Mouse (Mus musculus): ENCODE data around the gene Atp6v0e2.

Gene Atp6v0e2

GRCm38 (mm10) chr6:48579215-48579648 is 41.8 kb downstream of the Atp6v0e2 start:
- DNase-seq: no peak

DNA sequence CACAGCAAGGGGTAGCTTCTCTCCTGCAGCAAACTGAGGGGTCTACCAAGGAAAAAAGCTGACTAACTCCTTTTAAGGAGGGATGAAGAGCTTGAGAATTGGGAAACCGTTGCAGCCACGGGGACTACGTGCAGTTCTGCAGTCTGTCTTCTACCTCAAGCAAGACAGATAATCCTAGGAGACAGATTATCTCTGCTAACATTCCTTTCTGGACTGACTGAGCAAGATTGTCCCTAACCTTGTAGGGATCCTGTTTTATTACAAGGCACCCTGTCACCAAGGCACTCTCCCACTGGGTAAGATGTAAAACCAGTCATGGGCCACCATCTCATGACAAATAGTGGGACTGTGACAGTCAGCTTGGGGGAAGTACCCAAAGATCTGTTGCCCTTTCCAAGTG is 43.8 kb downstream of the Atp6v0e2 start:
- no peak for DNase-seq

GRCm38 (mm10) chr6:48582037-48582436 is 44.6 kb downstream of the Atp6v0e2 start:
- no peak for DNase-seq

DNA sequence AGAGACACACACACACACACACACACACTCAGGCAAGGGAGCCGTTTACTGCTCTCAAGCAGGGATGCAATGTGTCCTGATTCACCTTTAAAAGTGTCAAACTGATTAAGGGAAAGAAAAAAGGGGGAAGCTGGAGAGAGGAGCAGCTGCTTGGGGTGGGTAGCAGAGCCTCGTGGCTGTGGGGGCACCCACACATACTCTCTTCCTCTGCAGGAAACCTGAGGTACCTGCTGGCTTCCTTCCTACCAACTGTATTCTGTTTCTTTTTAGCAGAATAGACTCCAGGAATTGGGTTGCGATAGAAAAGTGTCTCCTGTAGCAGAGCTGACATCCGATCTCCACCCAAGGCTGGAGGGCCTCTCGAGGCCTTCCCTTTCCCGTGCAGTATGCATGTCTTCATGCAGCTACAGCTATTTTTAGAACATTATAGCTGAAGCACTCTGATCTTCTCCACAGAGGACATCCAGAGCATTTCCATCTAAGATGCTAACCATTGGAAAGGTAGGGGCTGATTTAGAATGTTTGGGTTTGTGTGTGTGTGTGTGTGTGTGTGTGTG is 51.9 kb downstream of the Atp6v0e2 start, which contains the start of gene Gm45021:
Gm45021 (plus strand) TSS at position 417 of the 557 bp plus-strand sequence.
- no peak for DNase-seq
